Mouse (Mus musculus): ENCODE measurements around the gene Rin1.
A peak's percentile ranks its signal among the peaks of the same experiment; 100 is the strongest.

GRCm38 (mm10) chr19:5060365-5061330, 10.4 kb downstream of the Rin1 start:
- TF ChIP-seq ZNF384 (IDR thresholded peaks at IDR 0.05; ENCODE audit: low read depth, low read length) (no peak), MAFK (IDR thresholded peaks at IDR 0.05; ENCODE audit: insufficient read depth, low read depth, low read length) (peak; percentile 56; the same call in 1 of the 2 replicates), CHD2 (IDR thresholded peaks at IDR 0.05; ENCODE audit: low read depth, low read length) (no peak)

All from ES-E14 (cell line).